Mouse (Mus musculus): ENCODE measurements around the gene Scd2. TPM values are rescaled to one million over a fixed set of nuclear protein-coding genes. Genes with fewer than 3 reads are reported as not detected.
"Not testable (repeated sequence)": the region's sequence is repeated elsewhere in the genome, so short reads cannot be mapped to it uniquely, and the experiment has no call there.

The Scd2 gene
- total RNA-seq, 1 experiment, result 284 TPM

DNA sequence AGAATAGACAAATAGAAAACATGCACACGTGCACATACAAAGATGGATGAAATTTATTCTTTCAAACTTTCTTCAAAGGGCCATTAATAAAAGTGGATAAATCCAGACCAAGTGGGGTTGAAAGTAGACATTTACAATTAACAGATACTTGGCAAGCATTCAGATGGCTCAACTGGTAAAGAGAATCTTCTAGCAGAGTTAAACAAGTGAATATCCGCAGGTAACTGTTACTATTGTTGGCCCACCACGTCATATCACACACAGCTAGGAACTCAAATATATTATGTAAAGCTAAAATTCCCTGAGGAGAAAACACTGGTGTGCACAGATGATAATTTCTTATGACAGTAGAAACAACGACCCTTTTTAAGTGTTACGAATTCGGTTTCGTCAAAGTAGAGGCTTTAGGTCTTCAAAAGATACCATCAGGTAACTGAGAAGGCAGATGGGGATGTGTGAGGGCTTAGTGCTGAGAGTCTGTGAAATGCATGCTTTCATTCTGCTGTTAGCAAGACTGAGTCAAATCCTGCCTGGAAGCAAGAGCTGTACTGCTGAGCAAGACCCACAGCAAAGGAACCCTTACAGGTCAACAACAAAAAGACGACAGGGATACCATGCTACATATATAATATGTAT is 15.3 kb downstream of the Scd2 start:
- in situ Hi-C loops (cut with MboI; ENCODE audit: low sequenced_read_pairs in 2 of 2, unreplicated experiment in 2 of 2), result no loop called here
- peaks cover 0 to 6% of the 10 kb centered on the region in 2 experiments; a peak in 3 of 4 replicates for H3K4me1 ChIP-seq (ENCODE audit: control insufficient read depth in 2 of 2, insufficient read depth in 2 of 2, low read length in 2 of 2, poor library complexity in 1 of 2)
- H3K9me3 ChIP-seq (ENCODE audit: control insufficient read depth, insufficient read depth, low read depth, low read length), result no peaks in the 10 kb centered on the region
- no peak for DNase-seq (ENCODE audit: low read depth, low spot score)
- no peak overlapping the region for H3K9ac ChIP-seq (ENCODE audit: insufficient read depth, low read depth, low read length, poor library complexity, severe bottlenecking)
- H3K36me3 ChIP-seq (ENCODE audit: control insufficient read depth, insufficient read depth, low read length, poor library complexity, severe bottlenecking), result peaks cover 22% of the 10 kb centered on the region
- H3K27ac ChIP-seq (ENCODE audit: insufficient read depth, low read depth, low read length, poor library complexity, severe bottlenecking), result no peak overlapping the region
- TF ChIP-seq MAFK (IDR thresholded peaks at IDR 0.05; ENCODE audit: insufficient read depth, low read depth, low read length) (no peak), ZC3H11A (IDR thresholded peaks at IDR 0.05; ENCODE audit: borderline replicate concordance, low read depth, low read length) (no peak), CHD2 (IDR thresholded peaks at IDR 0.05; ENCODE audit: low read depth, low read length) (no peak), ZNF384 (IDR thresholded peaks at IDR 0.05; ENCODE audit: low read depth, low read length) (no peak), HCFC1 (IDR thresholded peaks at IDR 0.05; ENCODE audit: borderline replicate concordance, insufficient read depth, low read length) (no peak)
- H3K4me3 ChIP-seq (ENCODE audit: insufficient read depth in 1 of 2, low read depth in 1 of 2, low read length in 2 of 2, poor library complexity in 1 of 2, severe bottlenecking in 1 of 2), result no peak overlapping the region

GRCm38 (mm10) chr19:44309351-44310154 is 16.1 kb downstream of the Scd2 start:
- Histone ChIP-seq H3K4me1 (ENCODE audit: control insufficient read depth in 2 of 2, insufficient read depth in 2 of 2, low read length in 2 of 2, poor library complexity in 1 of 2) (peaks cover 0 to 9% of the 10 kb centered on the region in 2 experiments; a peak in 3 of 4 replicates), H3K9me3 (ENCODE audit: control insufficient read depth, insufficient read depth, low read depth, low read length) (no peaks in the 10 kb centered on the region), H3K9ac (ENCODE audit: insufficient read depth, low read depth, low read length, poor library complexity, severe bottlenecking) (no peak overlapping the region), H3K36me3 (ENCODE audit: control insufficient read depth, insufficient read depth, low read length, poor library complexity, severe bottlenecking) (peaks cover 15% of the 10 kb centered on the region), H3K27ac (ENCODE audit: insufficient read depth, low read depth, low read length, poor library complexity, severe bottlenecking) (no peak overlapping the region), H3K4me3 (ENCODE audit: insufficient read depth in 1 of 2, low read depth in 1 of 2, low read length in 2 of 2, poor library complexity in 1 of 2, severe bottlenecking in 1 of 2) (no peak overlapping the region)
- TF ChIP-seq ZC3H11A (IDR thresholded peaks at IDR 0.05; ENCODE audit: borderline replicate concordance, low read depth, low read length) (no peak), CHD2 (IDR thresholded peaks at IDR 0.05; ENCODE audit: low read depth, low read length) (no peak), ZNF384 (IDR thresholded peaks at IDR 0.05; ENCODE audit: low read depth, low read length) (no peak), MAFK (IDR thresholded peaks at IDR 0.05; ENCODE audit: insufficient read depth, low read depth, low read length) (no peak), HCFC1 (IDR thresholded peaks at IDR 0.05; ENCODE audit: borderline replicate concordance, insufficient read depth, low read length) (no peak)
- no peak for DNase-seq (ENCODE audit: low read depth, low spot score)
- in situ Hi-C loops (cut with MboI; ENCODE audit: low sequenced_read_pairs in 2 of 2, unreplicated experiment in 2 of 2), result no loop called here

GRCm38 (mm10) chr19:44310155-44310575 is 16.7 kb downstream of the Scd2 start:
- H3K9me3 ChIP-seq (ENCODE audit: control insufficient read depth, insufficient read depth, low read depth, low read length); H3K4me1 ChIP-seq (ENCODE audit: control insufficient read depth in 2 of 2, insufficient read depth in 2 of 2, low read length in 2 of 2, poor library complexity in 1 of 2); DNase-seq (ENCODE audit: low read depth, low spot score); H3K27ac ChIP-seq (ENCODE audit: insufficient read depth, low read depth, low read length, poor library complexity, severe bottlenecking); in situ Hi-C loops (cut with MboI; ENCODE audit: low sequenced_read_pairs in 2 of 2, unreplicated experiment in 2 of 2); H3K36me3 ChIP-seq (ENCODE audit: control insufficient read depth, insufficient read depth, low read length, poor library complexity, severe bottlenecking); H3K4me3 ChIP-seq (ENCODE audit: insufficient read depth in 1 of 2, low read depth in 1 of 2, low read length in 2 of 2, poor library complexity in 1 of 2, severe bottlenecking in 1 of 2); H3K9ac ChIP-seq (ENCODE audit: insufficient read depth, low read depth, low read length, poor library complexity, severe bottlenecking): not testable (repeated sequence)

DNA sequence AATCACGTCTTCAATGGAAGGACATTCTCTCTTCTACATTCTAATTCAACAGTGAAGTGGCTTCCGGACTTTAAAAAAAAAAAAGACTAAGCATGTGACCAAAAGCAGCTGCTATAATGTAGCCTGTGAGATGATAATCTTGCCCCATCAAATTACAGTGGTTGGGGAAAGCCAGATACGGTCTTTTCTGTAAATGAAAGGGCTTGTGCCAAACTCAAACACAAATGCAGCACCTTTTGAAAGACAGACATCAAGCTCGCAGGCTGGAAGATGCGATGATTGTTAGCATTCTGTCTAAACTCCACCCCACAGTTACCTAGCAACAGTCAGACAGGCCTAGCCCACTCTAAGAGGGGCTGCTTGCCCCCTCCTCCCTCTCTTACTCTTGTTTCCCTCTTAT is 17.3 kb downstream of the Scd2 start:
- Histone ChIP-seq H3K27ac (ENCODE audit: insufficient read depth, low read depth, low read length, poor library complexity, severe bottlenecking) (no peak overlapping the region), H3K36me3 (ENCODE audit: control insufficient read depth, insufficient read depth, low read length, poor library complexity, severe bottlenecking) (peaks cover 4% of the 10 kb centered on the region), H3K9me3 (ENCODE audit: control insufficient read depth, insufficient read depth, low read depth, low read length) (no peaks in the 10 kb centered on the region), H3K4me1 (ENCODE audit: control insufficient read depth in 2 of 2, insufficient read depth in 2 of 2, low read length in 2 of 2, poor library complexity in 1 of 2) (peaks cover 0 to 9% of the 10 kb centered on the region in 2 experiments; a peak in 3 of 4 replicates), H3K9ac (ENCODE audit: insufficient read depth, low read depth, low read length, poor library complexity, severe bottlenecking) (no peak overlapping the region), H3K4me3 (ENCODE audit: insufficient read depth in 1 of 2, low read depth in 1 of 2, low read length in 2 of 2, poor library complexity in 1 of 2, severe bottlenecking in 1 of 2) (no peak overlapping the region)
- no peak for DNase-seq (ENCODE audit: low read depth, low spot score)
- in situ Hi-C loops (cut with MboI; ENCODE audit: low sequenced_read_pairs in 2 of 2, unreplicated experiment in 2 of 2), result no loop called here
- TF ChIP-seq ZNF384 (IDR thresholded peaks at IDR 0.05; ENCODE audit: low read depth, low read length), result 0 out of 2 replicates have a peak, but pooled peaks have one; percentile 22
- TF ChIP-seq HCFC1 (IDR thresholded peaks at IDR 0.05; ENCODE audit: borderline replicate concordance, insufficient read depth, low read length), result no peak
